Mouse (Mus musculus) thymus, postnatal 4 days (tissue): Measurements from ENCODE around the gene Rraga.
"Not testable (repeated sequence)": the region's sequence is repeated elsewhere in the genome, so short reads cannot be mapped to it uniquely, and the experiment has no call there.

Experiments
- DNase-seq: peaks from one replicate; pipeline ENCODE4 v3.0.0; 2021

Gene Rraga

GRCm38 (mm10) chr4:86611524-86612288 is 36.2 kb downstream of the Rraga start, which contains the start of gene Haus6:
Haus6 (minus strand) TSS chr4:86612055.
- peak; percentile 93 for DNase-seq

GRCm38 (mm10) chr4:86612289-86612620 is 36.8 kb downstream of the Rraga start:
- DNase-seq, result no peak

- DNase-seq, result no peak
Measured at GRCm38 (mm10) chr4:86620506-86620905, 45.0 kb downstream of the Rraga start.

- DNase-seq, result no peak
Measured at GRCm38 (mm10) chr4:86622116-86622515, 46.6 kb downstream of the Rraga start.

- DNase-seq, result not testable (repeated sequence)
Measured at GRCm38 (mm10) chr4:86622532-86622931, 47.1 kb downstream of the Rraga start.

- DNase-seq, result no peak
Measured at GRCm38 (mm10) chr4:86625463-86625862, 50.0 kb downstream of the Rraga start.

GRCm38 (mm10) chr4:86626496-86626895 is 51.0 kb downstream of the Rraga start:
- not testable (repeated sequence) for DNase-seq
